Mouse (Mus musculus) thymus, postnatal 25 days (tissue): Measurements from ENCODE around the gene Lxn.

Experiments
- DNase-seq: peaks from one replicate; pipeline ENCODE4 v3.0.0; 2022

Gene Lxn

GRCm38 (mm10) chr3:67459881-67460280, 3.8 kb downstream of the Lxn start:
- DNase-seq = no peak

GRCm38 (mm10) chr3:67450601-67451210, 13.0 kb downstream of the Lxn start:
- no peak for DNase-seq

- no peak for DNase-seq
Measured at GRCm38 (mm10) chr3:67449660-67450059, 14.1 kb downstream of the Lxn start.

- no peak for DNase-seq
Measured at GRCm38 (mm10) chr3:67447143-67447542, 16.6 kb downstream of the Lxn start.

GRCm38 (mm10) chr3:67434011-67434410, 29.7 kb downstream of the Lxn start:
- no peak for DNase-seq

GRCm38 (mm10) chr3:67429999-67430380, 33.7 kb downstream of the Lxn start, which contains the start of gene Gfm1:
Gene Gfm1 (plus strand): TSS chr3:67430096.
- DNase-seq = peak; percentile 87

GRCm38 (mm10) chr3:67429338-67429998, 34.3 kb downstream of the Lxn start:
- no peak for DNase-seq
